Mouse (Mus musculus) limb, embryonic 15.5 days (tissue): ENCODE measurements around the gene Hic2. TPM values are rescaled to one million over a fixed set of nuclear protein-coding genes. Genes with fewer than 3 reads are reported as not detected.

Experiments used
- ATAC-seq: fragments of 200-750 bp; cut with Nextera tagmentation; 2 replicates; pipeline ENCODE4 v1.8.0; 2017; ENCODE audit warnings: low read depth, moderate TSS enrichment; ENCODE audit not compliant: insufficient number of reproducible peaks, low FRiP score, low TSS enrichment
- H3K27ac ChIP-seq: fragments of 300-500 bp; sonication (generic); 2 replicates; pipeline ENCODE4 v1.5.1; 2015; ENCODE audit warnings: moderate library complexity, mild to moderate bottlenecking, inconsistent platforms
- H3K27me3 ChIP-seq: fragments of 300-500 bp; sonication (generic); 2 replicates; pipeline ENCODE4 v1.6.1; 2015; ENCODE audit warnings: inconsistent platforms
- H3K36me3 ChIP-seq: fragments of 300-500 bp; sonication (generic); 2 replicates; pipeline ENCODE4 v1.6.1; 2015; ENCODE audit warnings: inconsistent platforms
- H3K4me1 ChIP-seq: fragments of 300-500 bp; sonication (generic); 2 replicates; pipeline ENCODE4 v1.6.1; 2015; ENCODE audit warnings: inconsistent platforms
- H3K4me2 ChIP-seq: fragments of 300-500 bp; sonication (generic); 2 replicates; pipeline ENCODE4 v1.6.1; 2015; ENCODE audit warnings: mild to moderate bottlenecking, inconsistent platforms
- H3K4me3 ChIP-seq: fragments of 300-500 bp; sonication (generic); 2 replicates; pipeline ENCODE4 v1.5.1; 2015; ENCODE audit warnings: mild to moderate bottlenecking, inconsistent platforms
- H3K9ac ChIP-seq: fragments of 300-500 bp; sonication (generic); 2 replicates; pipeline ENCODE4 v1.6.1; 2015; ENCODE audit warnings: inconsistent platforms
- H3K9me3 ChIP-seq: fragments of 300-500 bp; sonication (generic); 2 replicates; pipeline ENCODE4 v1.6.1; 2016; ENCODE audit warnings: inconsistent platforms
- WGBS: fragments of 180-500 bp; shearing (Covaris S2); methylation state at CpG from one replicate; pipeline ENCODE4 v1.1.7; 2015; 5-methylcytosine and 5-hydroxymethylcytosine counted together
- polyA plus RNA-seq: library from polyadenylated mRNA; unstranded; fragments of >200 nt; fragmentation: Nextera tagmentation; extraction: Ambion mirVana; gene quantifications from 2 replicates; pipeline ENCODE4 v1.2.1, GENCODE M21; 2015

Gene Hic2
- polyA plus RNA-seq, 1 experiment from 2014 or later: 4.7 TPM

DNA sequence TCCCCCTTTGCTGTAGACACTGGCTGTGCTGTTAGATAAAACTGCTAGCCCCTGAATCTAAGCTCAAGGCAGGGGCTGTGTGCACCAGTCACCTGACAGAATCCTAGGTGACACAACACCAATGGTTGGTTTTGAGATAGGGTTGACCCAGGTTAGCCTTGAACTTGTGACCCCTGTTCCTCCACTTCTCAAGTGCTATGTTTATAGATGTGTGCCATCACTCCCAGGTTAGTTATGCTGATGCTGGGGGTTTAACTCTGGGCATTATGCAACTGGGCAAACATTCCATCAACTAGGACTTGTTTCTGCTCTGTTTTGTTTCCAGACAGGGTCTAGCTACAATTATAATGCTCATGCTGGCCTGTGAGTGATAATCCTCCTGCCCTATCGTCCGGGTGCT lies 53.7 kb downstream of the Hic2 start:
- peaks cover 84% of the 10 kb centered on the region for H3K36me3 ChIP-seq
- no peaks in the 10 kb centered on the region for H3K4me1 ChIP-seq
- H3K4me3 ChIP-seq: no peak overlapping the region
- no peak overlapping the region for H3K27ac ChIP-seq
- H3K9me3 ChIP-seq: no peaks in the 10 kb centered on the region
- H3K4me2 ChIP-seq: no peak overlapping the region
- ATAC-seq: no peak
- H3K27me3 ChIP-seq: no peaks in the 10 kb centered on the region
- WGBS: 85% methylated on average over 2 of the region's 2 CpGs
- H3K9ac ChIP-seq: no peak overlapping the region

DNA sequence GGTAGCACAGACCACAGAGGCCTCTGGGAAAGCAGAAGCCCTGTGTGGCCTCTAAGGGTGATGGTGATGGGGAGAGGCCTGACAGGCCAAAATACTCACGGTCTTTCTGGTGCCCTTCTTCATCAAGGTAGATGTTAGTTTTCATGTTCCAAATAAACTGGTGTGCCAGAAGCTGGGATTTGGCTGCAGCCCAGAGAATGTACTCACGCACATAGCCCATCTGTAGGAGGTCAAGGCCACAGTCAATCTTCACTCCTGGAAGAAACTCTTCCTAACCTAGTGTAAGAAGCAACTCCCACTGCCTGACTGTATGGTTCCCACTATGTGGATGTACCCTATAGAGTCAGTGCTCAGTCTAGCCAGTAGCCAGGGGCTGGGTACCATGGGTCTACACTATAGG lies 57.6 kb downstream of the Hic2 start:
- Histone ChIP-seq H3K27me3 (no peaks in the 10 kb centered on the region), H3K4me2 (no peak overlapping the region), H3K4me3 (no peak overlapping the region), H3K9ac (no peak overlapping the region), H3K4me1 (no peaks in the 10 kb centered on the region), H3K27ac (no peak overlapping the region), H3K36me3 (peaks cover 67% of the 10 kb centered on the region), H3K9me3 (no peaks in the 10 kb centered on the region)
- no peak for ATAC-seq
- whole genome bisulfite sequencing: 89% methylated on average over 2 of the region's 2 CpGs

DNA sequence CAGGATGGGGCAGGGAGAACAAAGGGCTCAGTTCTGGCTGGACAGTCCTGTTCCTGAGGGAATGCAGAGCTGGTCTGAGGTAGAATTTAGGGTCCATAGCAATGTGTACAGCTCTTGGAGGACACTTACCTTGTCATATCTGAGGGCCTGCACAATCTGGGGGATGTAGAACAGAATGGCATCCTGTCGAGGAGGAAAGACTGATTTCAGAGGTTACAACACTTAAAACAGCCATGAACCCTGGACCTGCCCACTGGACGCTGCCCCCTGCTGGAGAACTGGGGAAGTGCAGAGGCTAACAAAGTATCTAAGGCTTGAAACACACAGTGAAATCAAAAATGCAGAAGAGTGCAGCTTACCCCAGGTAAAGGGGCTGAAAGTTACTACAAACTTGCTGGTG lies 59.4 kb downstream of the Hic2 start:
- Histone ChIP-seq H3K4me3 (no peak overlapping the region), H3K9ac (no peak overlapping the region), H3K4me1 (no peaks in the 10 kb centered on the region), H3K27ac (no peak overlapping the region), H3K27me3 (no peaks in the 10 kb centered on the region), H3K4me2 (no peak overlapping the region), H3K36me3 (peaks cover 68% of the 10 kb centered on the region), H3K9me3 (no peaks in the 10 kb centered on the region)
- ATAC-seq: no peak
- WGBS: 0% methylated on average over 2 of the region's 2 CpGs

DNA sequence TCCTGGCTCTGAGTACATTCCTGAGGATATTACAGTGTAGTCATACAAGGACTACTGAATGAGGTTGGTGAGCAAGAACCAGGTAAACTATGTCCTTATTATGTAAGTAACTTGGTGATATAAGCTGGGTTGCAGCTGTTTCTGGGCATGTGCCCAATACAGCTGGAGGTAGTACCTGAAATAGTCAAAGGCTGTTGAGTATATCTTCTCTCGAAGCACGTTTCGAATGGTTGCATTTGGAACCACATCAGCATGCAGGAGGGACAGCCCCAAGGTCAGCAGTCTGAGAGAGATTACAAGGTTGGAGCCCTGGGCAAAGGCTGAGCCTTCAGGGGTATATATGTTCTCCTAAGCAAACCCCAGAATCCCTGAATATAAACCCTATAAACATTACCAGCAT lies 67.4 kb downstream of the Hic2 start:
- WGBS: 94% methylated on average over 3 of the region's 3 CpGs
- Histone ChIP-seq H3K9me3 (no peaks in the 10 kb centered on the region), H3K9ac (no peak overlapping the region), H3K36me3 (peaks cover 90% of the 10 kb centered on the region), H3K4me2 (no peak overlapping the region), H3K27me3 (no peaks in the 10 kb centered on the region), H3K27ac (no peak overlapping the region), H3K4me1 (no peaks in the 10 kb centered on the region), H3K4me3 (no peak overlapping the region)
- ATAC-seq: no peak

DNA sequence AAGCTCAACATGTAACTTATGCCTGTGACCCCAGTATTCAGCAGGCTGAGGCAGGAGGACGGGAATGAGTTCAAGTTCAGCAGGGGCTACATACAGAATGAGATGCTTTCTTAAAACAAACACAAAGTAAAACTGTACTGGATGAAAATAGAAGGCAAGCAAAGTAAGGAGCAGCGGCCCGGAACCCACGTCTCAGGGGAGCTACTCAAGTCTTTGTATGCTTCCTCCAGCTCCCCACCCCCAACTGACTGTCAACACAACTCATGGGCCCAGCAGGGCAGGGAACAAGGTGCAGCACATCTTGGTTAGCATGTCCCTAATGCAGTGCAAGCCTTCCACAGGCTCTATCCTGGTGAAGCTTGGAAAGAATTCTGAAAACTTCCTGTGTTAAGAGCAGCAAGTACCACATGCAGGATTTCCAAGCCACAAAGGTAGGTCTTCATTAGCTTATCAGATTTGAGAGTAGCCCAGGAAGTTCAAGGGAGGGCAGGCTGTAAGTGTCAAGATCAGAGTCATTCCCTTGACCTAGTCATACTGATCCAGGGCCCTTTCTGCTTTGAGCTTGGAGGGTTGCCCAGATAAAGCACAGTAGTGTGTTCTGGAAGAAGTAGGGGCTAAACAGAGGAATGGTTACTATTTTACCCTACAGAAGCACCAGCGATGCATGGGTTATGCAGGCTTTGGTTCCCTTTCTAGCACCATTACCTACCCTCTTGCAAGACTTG lies 70.3 kb downstream of the Hic2 start:
- H3K4me2 ChIP-seq: no peak overlapping the region
- WGBS: 87% methylated on average over 5 of the region's 5 CpGs
- H3K4me1 ChIP-seq: no peaks in the 10 kb centered on the region
- H3K27ac ChIP-seq: no peak overlapping the region
- H3K36me3 ChIP-seq: peaks cover 83% of the 10 kb centered on the region
- H3K4me3 ChIP-seq: no peak overlapping the region
- H3K9me3 ChIP-seq: no peaks in the 10 kb centered on the region
- no peak overlapping the region for H3K9ac ChIP-seq
- no peak for ATAC-seq
- H3K27me3 ChIP-seq: no peaks in the 10 kb centered on the region

DNA sequence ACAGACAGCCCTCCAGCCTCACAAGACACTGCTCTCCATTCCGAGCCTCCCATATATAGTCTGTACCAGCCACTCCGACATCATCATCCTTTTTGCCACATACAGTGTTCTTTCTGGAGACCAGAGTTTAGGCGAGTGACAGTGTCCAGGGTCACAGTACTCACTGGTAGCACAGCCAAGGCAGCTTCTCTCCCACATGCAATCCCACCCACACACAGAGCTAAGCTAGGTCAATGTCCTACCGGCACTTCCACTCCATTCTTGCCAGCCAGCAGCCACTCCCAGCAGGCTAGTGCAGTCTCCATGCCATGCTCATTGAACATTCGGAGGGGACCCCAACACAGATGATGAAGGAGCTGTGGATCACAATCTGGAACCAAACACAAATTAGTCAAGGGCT lies 74.1 kb downstream of the Hic2 start:
- WGBS: 93% methylated on average over 5 of the region's 5 CpGs
- ATAC-seq: no peak
- H3K4me2 ChIP-seq: no peak overlapping the region
- H3K27me3 ChIP-seq: no peaks in the 10 kb centered on the region
- no peak overlapping the region for H3K27ac ChIP-seq
- no peaks in the 10 kb centered on the region for H3K4me1 ChIP-seq
- H3K9me3 ChIP-seq: no peaks in the 10 kb centered on the region
- no peak overlapping the region for H3K9ac ChIP-seq
- peaks cover 85% of the 10 kb centered on the region for H3K36me3 ChIP-seq
- no peak overlapping the region for H3K4me3 ChIP-seq

GRCm38 (mm10) chr16:17309036-17309435 lies 75.7 kb downstream of the Hic2 start:
- Histone ChIP-seq H3K36me3 (peaks cover 81% of the 10 kb centered on the region), H3K27ac (no peak overlapping the region), H3K9ac (no peak overlapping the region), H3K27me3 (no peaks in the 10 kb centered on the region), H3K4me3 (no peak overlapping the region), H3K4me1 (no peaks in the 10 kb centered on the region), H3K9me3 (no peaks in the 10 kb centered on the region), H3K4me2 (no peak overlapping the region)
- ATAC-seq: no peak
- 87% methylated on average over 10 of the region's 10 CpGs for WGBS

GRCm38 (mm10) chr16:17312531-17312930 lies 79.2 kb downstream of the Hic2 start:
- Histone ChIP-seq H3K4me2 (no peak overlapping the region), H3K36me3 (peaks cover 82% of the 10 kb centered on the region), H3K27me3 (no peaks in the 10 kb centered on the region), H3K9ac (no peak overlapping the region), H3K4me3 (no peak overlapping the region), H3K9me3 (no peaks in the 10 kb centered on the region), H3K27ac (no peak overlapping the region), H3K4me1 (no peaks in the 10 kb centered on the region)
- ATAC-seq: no peak
- 93% methylated on average over 5 of the region's 5 CpGs for WGBS

Other genes starting within 250 kb of the Hic2 start
- gene Ypel1, start 163.9 kb upstream of the Hic2 start, polyA plus RNA-seq: 19.4 and 26.2 TPM in 2 replicates
- gene Ppil2, start 122.3 kb upstream of the Hic2 start, polyA plus RNA-seq: 130 and 134 TPM in 2 replicates
- 15.6 and 19.2 TPM in 2 replicates for gene 2610318N02Rik, start 108.4 kb upstream of the Hic2 start, polyA plus RNA-seq
- 66.9 and 70.1 TPM in 2 replicates for gene Sdf2l1, start 101.2 kb upstream of the Hic2 start, polyA plus RNA-seq
- gene Ydjc, start 89.0 kb upstream of the Hic2 start, polyA plus RNA-seq: 14.0 and 14.3 TPM in 2 replicates
- 0.63 and 0.93 TPM in 2 replicates for gene Ccdc116, start 86.3 kb upstream of the Hic2 start, polyA plus RNA-seq
- 313 and 321 TPM in 2 replicates for gene Ube2l3, start 30.9 kb upstream of the Hic2 start, polyA plus RNA-seq
- 0.27 and 0.32 TPM in 2 replicates for gene Rimbp3, start 25.0 kb upstream of the Hic2 start, polyA plus RNA-seq
- 10.1 and 10.2 TPM in 2 replicates for gene Tmem191c, start 42.5 kb downstream of the Hic2 start, polyA plus RNA-seq
- 0.68 and 1.1 TPM in 2 replicates for gene Serpind1, start 97.8 kb downstream of the Hic2 start, polyA plus RNA-seq
- gene Snap29, start 172.4 kb downstream of the Hic2 start, polyA plus RNA-seq: 18.1 and 20.5 TPM in 2 replicates
- 26.0 and 30.7 TPM in 2 replicates for gene Pi4ka, start 172.7 kb downstream of the Hic2 start, polyA plus RNA-seq
- 69.5 and 72.8 TPM in 2 replicates for gene Crkl, start 218.4 kb downstream of the Hic2 start, polyA plus RNA-seq